Mouse (Mus musculus) kidney, adult 18-20 months (tissue): Measurements from ENCODE around the gene Mthfd1l.
"Not testable (repeated sequence)": the region's sequence is repeated elsewhere in the genome, so short reads cannot be mapped to it uniquely, and the experiment has no call there.

Experiments
- DNase-seq: peaks from one replicate; pipeline ENCODE4 v3.0.0; 2021

Gene Mthfd1l

GRCm38 (mm10) chr10:4159541-4160090 is 186.7 kb downstream of the Mthfd1l start:
- no peak for DNase-seq

GRCm38 (mm10) chr10:4160242-4160785 is 187.4 kb downstream of the Mthfd1l start:
- no peak for DNase-seq

- DNase-seq: no peak
Observed at GRCm38 (mm10) chr10:4162049-4162448, 189.1 kb downstream of the Mthfd1l start.

GRCm38 (mm10) chr10:4162976-4163375 is 190.1 kb downstream of the Mthfd1l start:
- no peak for DNase-seq

- no peak for DNase-seq
Observed at GRCm38 (mm10) chr10:4164681-4165080, 191.8 kb downstream of the Mthfd1l start.

GRCm38 (mm10) chr10:4168222-4168798 is 195.4 kb downstream of the Mthfd1l start:
- DNase-seq: peak; percentile 7

GRCm38 (mm10) chr10:4174229-4174628 is 201.3 kb downstream of the Mthfd1l start:
- no peak for DNase-seq

- no peak for DNase-seq
Observed at GRCm38 (mm10) chr10:4174717-4175116, 201.8 kb downstream of the Mthfd1l start.

- no peak for DNase-seq
Observed at GRCm38 (mm10) chr10:4177285-4177684, 204.4 kb downstream of the Mthfd1l start.

- no peak for DNase-seq
Observed at GRCm38 (mm10) chr10:4179049-4179790, 206.3 kb downstream of the Mthfd1l start.

- DNase-seq: no peak
Observed at GRCm38 (mm10) chr10:4181953-4182352, 209.0 kb downstream of the Mthfd1l start.

GRCm38 (mm10) chr10:4182406-4182805 is 209.5 kb downstream of the Mthfd1l start:
- DNase-seq: no peak

GRCm38 (mm10) chr10:4188614-4189402 is 215.9 kb downstream of the Mthfd1l start:
- DNase-seq: peak; percentile 7

- no peak for DNase-seq
Observed at GRCm38 (mm10) chr10:4189422-4189821, 216.5 kb downstream of the Mthfd1l start.

GRCm38 (mm10) chr10:4198978-4199377 is 226.1 kb downstream of the Mthfd1l start:
- DNase-seq: no peak

- DNase-seq: no peak
Observed at GRCm38 (mm10) chr10:4199926-4200325, 227.0 kb downstream of the Mthfd1l start.

- no peak for DNase-seq
Observed at GRCm38 (mm10) chr10:4200546-4201104, 227.7 kb downstream of the Mthfd1l start.

- DNase-seq: no peak
Observed at GRCm38 (mm10) chr10:4201141-4201540, 228.2 kb downstream of the Mthfd1l start.

GRCm38 (mm10) chr10:4203651-4204050 is 230.7 kb downstream of the Mthfd1l start:
- DNase-seq: not testable (repeated sequence)

GRCm38 (mm10) chr10:4209040-4209439 is 236.1 kb downstream of the Mthfd1l start:
- DNase-seq: no peak

- DNase-seq: no peak
Observed at GRCm38 (mm10) chr10:4210313-4211066, 237.6 kb downstream of the Mthfd1l start.

- DNase-seq: no peak
Observed at GRCm38 (mm10) chr10:4211067-4211447, 238.1 kb downstream of the Mthfd1l start.
